Mouse (Mus musculus) heart, adult 2 months (tissue): ENCODE results near the gene Cldn12. TPM values are rescaled to one million over a fixed set of nuclear protein-coding genes. Genes with fewer than 3 reads are reported as not detected.
A peak's percentile ranks its signal among the peaks of the same experiment; 100 is the strongest.

ENCODE experiments used
- DNase-seq, 2 experiments: peaks; one replicate each; pipeline ENCODE4 v3.0.0; 2021
- H3K27ac ChIP-seq: fragments of 200-600 bp; 2 replicates; pipeline ENCODE4 v1.8.1; 2022
- H3K27me3 ChIP-seq: fragments of 200-500 bp; 2 replicates; pipeline ENCODE4 v1.6.1; 2012; ENCODE audit warnings: mild to moderate bottlenecking, low read length, inconsistent platforms, mixed read lengths; ENCODE audit not compliant: control insufficient read depth, insufficient read depth
- H3K36me3 ChIP-seq: fragments of 200-500 bp; 2 replicates; pipeline ENCODE4 v1.6.1; 2012; ENCODE audit warnings: low read length, inconsistent platforms; ENCODE audit not compliant: control insufficient read depth, insufficient read depth
- H3K4me1 ChIP-seq: fragments of 200-500 bp; 2 replicates; pipeline ENCODE4 v1.6.1; 2011; ENCODE audit warnings: low read length; ENCODE audit not compliant: control insufficient read depth, insufficient read depth
- H3K4me3 ChIP-seq: fragments of 200-600 bp; 2 replicates; pipeline ENCODE4 v1.8.1; 2022
- H3K79me2 ChIP-seq: fragments of 200-500 bp; replicated peaks from 2 replicates; pipeline ENCODE4 v1.6.1; 2012; ENCODE audit warnings: mild to moderate bottlenecking, inconsistent platforms, low read length, moderate library complexity, mixed read lengths; ENCODE audit not compliant: control insufficient read depth, insufficient read depth
- H3K9ac ChIP-seq: fragments of 200-500 bp; 2 replicates; pipeline ENCODE4 v1.6.1; 2012; ENCODE audit warnings: low read depth, mild to moderate bottlenecking, control low read depth, inconsistent platforms, low read length, mixed read lengths
- CTCF ChIP-seq: fragments of 200-600 bp; IDR thresholded peaks from 2 replicates; pipeline ENCODE4 v1.8.1; 2022; ENCODE audit warnings: antibody characterized with exemption, mild to moderate bottlenecking, moderate library complexity
- EP300 ChIP-seq: fragments of 200-500 bp; IDR thresholded peaks from 2 replicates; pipeline ENCODE4 v1.6.1; 2011; ENCODE audit warnings: low read depth, low read length, control low read depth; ENCODE audit not compliant: insufficient read depth
- POLR2A ChIP-seq: fragments of 200-500 bp; IDR thresholded peaks from 2 replicates; pipeline ENCODE4 v1.6.1; 2011; ENCODE audit warnings: mild to moderate bottlenecking, low read depth, low read length, control low read depth; ENCODE audit not compliant: insufficient read depth
- WGBS: fragments of 180-500 bp; shearing (Covaris S2); methylation state at CpG from one replicate; pipeline ENCODE4 v1.1.7; 2018; 5-methylcytosine and 5-hydroxymethylcytosine counted together
- intact Hi-C: fragments of 180-260 bp; cut with DNase I; formaldehyde crosslinking; loops from one replicate; pipeline ENCODE4 v1.15.1; 2025
- polyA plus RNA-seq: library from polyadenylated mRNA; depleted of rRNA; stranded (reverse); fragments of >200 nt; gene quantifications from 2 replicates; pipeline ENCODE4 v1.2.3, GENCODE M21; 2012; rRNA removed
- total RNA-seq, 2 experiments: library from RNA; stranded (reverse); gene quantifications; 2 replicates each; pipeline ENCODE4 v1.2.3; 2021

Cldn12 gene
- total and polyA plus RNA-seq, 3 experiments = 14.6 to 23.4 (median 15.6) TPM

DNA sequence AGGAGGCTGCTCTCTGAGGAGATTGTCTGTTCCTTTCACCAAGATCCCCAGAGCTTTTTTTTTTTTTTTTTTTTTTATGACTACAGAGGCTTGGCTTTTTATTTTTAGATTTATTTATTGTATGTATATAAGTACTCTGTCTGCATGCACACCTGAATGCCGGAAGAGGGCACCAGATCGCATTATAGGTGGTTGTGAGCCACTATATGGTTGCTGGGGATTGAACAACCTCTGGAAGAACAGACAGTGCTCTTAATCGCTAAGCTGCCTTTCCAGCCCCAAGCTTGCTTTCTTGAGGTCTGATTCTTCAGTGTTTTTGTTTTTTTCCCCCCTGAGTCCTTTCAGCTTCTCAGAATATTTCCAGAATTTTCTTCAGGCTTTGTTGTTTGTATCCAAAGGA is 28.7 kb downstream of the Cldn12 start:
- WGBS = 62% methylated on average over 3 of the region's 3 CpGs
- intact Hi-C loops = loop anchor here (10.0 kb wide), 1 partner anchor 101 kb away; no protein-coding TSS in a partner anchor
- no peak overlapping the region for H3K4me3 ChIP-seq
- H3K79me2 ChIP-seq = no peaks in the 10 kb centered on the region
- H3K36me3 ChIP-seq = no peaks in the 10 kb centered on the region; the same call in 1 of the 2 replicates
- no peak overlapping the region for H3K9ac ChIP-seq
- no peaks in the 10 kb centered on the region for H3K27me3 ChIP-seq
- no peak for DNase-seq
- H3K4me1 ChIP-seq = no peaks in the 10 kb centered on the region
- TF ChIP-seq POLR2A (no peak), CTCF (no peak), EP300 (no peak)
- no peak overlapping the region for H3K27ac ChIP-seq

DNA sequence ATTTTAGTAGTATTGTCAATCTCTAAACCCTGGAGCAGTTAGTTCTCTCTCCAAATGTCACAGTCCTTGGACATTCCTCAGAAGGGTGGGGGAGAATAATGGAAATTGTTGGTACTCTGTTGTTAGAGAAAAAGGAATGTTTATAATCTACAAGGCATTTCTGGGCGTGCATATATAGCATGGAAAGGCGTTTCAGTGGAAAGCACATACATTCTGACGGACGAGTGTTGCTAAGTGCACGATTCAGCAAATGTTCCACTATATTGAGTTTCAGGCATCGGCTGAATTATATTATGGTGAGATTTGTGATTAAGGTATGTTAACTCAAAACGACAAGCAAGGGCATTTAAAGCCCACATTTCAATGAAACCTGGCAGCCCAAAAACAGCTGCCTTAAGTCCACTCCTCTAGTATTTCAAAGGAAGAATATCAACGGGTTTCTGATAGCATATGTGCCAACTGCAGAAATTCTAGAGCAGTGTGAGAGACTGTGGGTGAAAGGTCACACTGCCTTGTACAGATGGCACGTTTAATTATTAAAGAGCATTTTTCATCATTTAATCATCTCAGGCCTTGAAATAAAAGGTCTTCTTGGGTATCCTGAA is 31.4 kb downstream of the Cldn12 start:
- Histone ChIP-seq H3K4me1 (no peaks in the 10 kb centered on the region), H3K36me3 (no peaks in the 10 kb centered on the region; the same call in 1 of the 2 replicates), H3K4me3 (no peak overlapping the region), H3K9ac (no peak overlapping the region), H3K79me2 (no peaks in the 10 kb centered on the region), H3K27ac (no peak overlapping the region), H3K27me3 (no peaks in the 10 kb centered on the region)
- WGBS = 60% methylated on average over 9 of the region's 9 CpGs
- DNase-seq = no peak
- intact Hi-C loops = loop anchor here (5.0 to 10.0 kb wide), 2 partner anchors 99 to 216 kb away; no protein-coding TSS in a partner anchor
- TF ChIP-seq EP300 = no peak
- no peak for TF ChIP-seq POLR2A
- TF ChIP-seq CTCF = no peak

DNA sequence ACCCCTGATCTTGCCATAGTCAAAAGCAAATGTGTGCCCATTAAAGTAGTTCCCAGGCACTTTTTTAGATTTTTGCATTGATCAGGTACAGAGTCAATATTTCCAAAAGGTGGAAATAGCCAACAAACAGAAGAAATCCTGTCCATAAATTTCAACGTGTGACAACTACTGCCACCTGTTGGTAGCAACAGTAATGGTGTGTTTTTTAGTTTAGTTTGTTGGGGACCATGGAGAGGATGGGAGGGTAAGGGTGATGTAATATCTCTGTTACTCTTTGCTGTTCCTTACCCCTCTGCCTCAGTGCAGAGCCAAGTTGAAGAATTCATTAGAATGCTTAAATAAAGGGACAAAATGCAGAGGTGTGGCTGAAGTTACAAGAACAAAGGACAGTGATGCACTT is 33.1 kb downstream of the Cldn12 start:
- H3K27ac ChIP-seq = no peak overlapping the region
- 0% methylated on average over 1 of the region's 1 CpGs for WGBS
- H3K36me3 ChIP-seq = no peaks in the 10 kb centered on the region; the same call in 1 of the 2 replicates
- no peaks in the 10 kb centered on the region for H3K27me3 ChIP-seq
- no peak for DNase-seq
- no peaks in the 10 kb centered on the region for H3K79me2 ChIP-seq
- TF ChIP-seq CTCF (peak; percentile 83), POLR2A (no peak)
- intact Hi-C loops = loop anchor here (1.0 to 10.0 kb wide), 3 partner anchors 97 to 519 kb away; no protein-coding TSS in a partner anchor
- no peaks in the 10 kb centered on the region for H3K4me1 ChIP-seq
- no peak overlapping the region for H3K9ac ChIP-seq
- H3K4me3 ChIP-seq = no peak overlapping the region

DNA sequence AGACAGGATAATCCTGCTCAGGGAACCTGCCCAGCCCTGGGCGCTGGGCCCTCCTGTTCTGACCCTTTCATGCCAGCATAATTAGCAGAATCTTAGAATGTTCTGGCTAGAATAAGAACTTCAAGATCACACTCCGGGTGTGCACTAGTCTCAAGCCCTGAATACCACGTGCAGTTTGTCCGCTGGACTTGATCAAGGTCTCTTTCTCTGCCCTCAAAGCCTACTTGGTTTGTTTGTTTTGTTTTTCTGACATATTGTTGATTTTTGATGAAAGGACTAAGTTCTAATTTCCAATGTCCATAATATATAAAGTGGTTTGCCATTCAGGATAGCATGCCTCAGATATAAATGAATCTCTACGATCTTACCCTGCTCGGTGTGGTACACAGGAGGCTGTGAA is 35.7 kb downstream of the Cldn12 start, which contains the start of gene 1700015F17Rik:
Gene 1700015F17Rik, minus strand, starts transcription at position 101 of the 400 bp plus-strand sequence.
- H3K4me1 ChIP-seq = no peaks in the 10 kb centered on the region
- TF ChIP-seq POLR2A (no peak), CTCF (no peak), EP300 (no peak)

DNA sequence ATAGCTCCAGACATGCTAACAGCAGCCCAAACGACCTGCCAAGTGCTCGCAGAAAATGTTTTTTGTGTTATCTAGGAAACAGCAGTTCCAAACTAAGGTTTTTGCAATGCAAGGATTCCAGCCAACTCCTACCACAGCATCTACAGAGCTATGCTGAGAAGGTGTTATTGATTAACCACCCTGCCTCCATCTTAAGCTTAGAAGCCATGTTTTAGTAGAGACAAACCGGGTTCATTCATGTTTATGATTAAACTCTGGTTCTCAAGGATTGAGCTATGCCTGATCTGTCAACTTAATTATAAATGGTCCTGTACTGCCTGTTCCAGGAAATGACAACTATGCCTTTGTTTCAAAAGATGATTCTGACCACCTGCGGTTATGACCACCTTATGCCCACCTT is 38.6 kb downstream of the Cldn12 start:
- Histone ChIP-seq H3K9ac (no peak overlapping the region), H3K4me1 (no peaks in the 10 kb centered on the region), H3K36me3 (no peaks in the 10 kb centered on the region), H3K27ac (no peak overlapping the region), H3K27me3 (no peaks in the 10 kb centered on the region), H3K79me2 (no peaks in the 10 kb centered on the region), H3K4me3 (no peak overlapping the region)
- intact Hi-C loops = no loop called here
- 70% methylated on average over 4 of the region's 4 CpGs for WGBS
- TF ChIP-seq CTCF = no peak
- no peak for TF ChIP-seq EP300
- TF ChIP-seq POLR2A = no peak
- no peak for DNase-seq

More for the DNA sequence above, 35.7 kb downstream of the Cldn12 start, which contains the start of gene 1700015F17Rik:
- no peak within 1 kb of the TSS for H3K27ac ChIP-seq
- intact Hi-C loops = no loop called here
- H3K9ac ChIP-seq = no peak within 1 kb of the TSS
- H3K79me2 ChIP-seq = no peaks in the 10 kb centered on the region
- H3K4me3 ChIP-seq = no peak within 1 kb of the TSS
- no peaks in the 10 kb centered on the region; the same call in 1 of the 2 replicates for H3K36me3 ChIP-seq
- WGBS = 91% methylated on average over 6 of the region's 6 CpGs
- no peaks in the 10 kb centered on the region for H3K27me3 ChIP-seq
- no peak for DNase-seq

DNA sequence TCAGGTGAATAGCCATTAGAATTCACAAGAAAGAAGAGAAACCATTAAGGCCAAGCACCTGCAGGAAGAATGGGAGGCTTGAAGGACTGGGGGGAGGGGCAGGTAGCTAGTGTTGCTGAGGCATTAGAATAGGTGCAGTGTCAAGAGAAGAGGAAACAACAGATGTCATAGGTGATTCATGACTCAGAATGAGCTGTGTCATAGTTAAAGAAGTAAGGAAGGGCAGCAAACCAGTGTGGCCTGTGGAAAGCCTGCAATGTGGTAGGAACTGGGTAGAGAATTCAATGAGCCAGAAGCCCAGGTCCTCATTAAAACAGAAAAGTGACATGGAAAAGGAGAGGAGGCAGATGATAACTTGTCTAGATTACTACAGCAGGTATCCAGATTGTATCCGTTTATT is 49.5 kb downstream of the Cldn12 start:
- WGBS = 63% methylated on average over 1 of the region's 1 CpGs
- H3K4me3 ChIP-seq = no peak overlapping the region
- H3K36me3 ChIP-seq = no peaks in the 10 kb centered on the region
- no peak overlapping the region for H3K27ac ChIP-seq
- TF ChIP-seq EP300 (no peak), POLR2A (no peak), CTCF (no peak)
- DNase-seq = no peak
- intact Hi-C loops = no loop called here
- H3K79me2 ChIP-seq = no peaks in the 10 kb centered on the region
- H3K9ac ChIP-seq = no peak overlapping the region
- no peaks in the 10 kb centered on the region for H3K4me1 ChIP-seq
- H3K27me3 ChIP-seq = no peaks in the 10 kb centered on the region

Other genes starting within 250 kb of the Cldn12 start
- 1 to 10 TPM; 7.6 to 8.1 TPM for gene Cdk14, start 94.6 kb downstream of the Cldn12 start, total RNA-seq
- 2.7 and 3.6 TPM in 2 replicates for gene Cdk14, start 94.6 kb downstream of the Cldn12 start, polyA plus RNA-seq
- not detected for gene 1700015F17Rik, start 35.8 kb downstream of the Cldn12 start, total RNA-seq
- not detected in 2 replicates for gene 1700015F17Rik, start 35.8 kb downstream of the Cldn12 start, polyA plus RNA-seq
- gene Gtpbp10, start 44.6 kb upstream of the Cldn12 start, total RNA-seq = 10 to 100 TPM in 1 of 2 experiments, 1 to 10 TPM in 1; 9.6 to 11.4 TPM
- gene Gtpbp10, start 44.6 kb upstream of the Cldn12 start, polyA plus RNA-seq = 4.3 and 9.8 TPM in 2 replicates
- not detected for gene Gm8773, start 58.8 kb upstream of the Cldn12 start, total RNA-seq
- 0.08 TPM in 1 of 2 replicates, not detected in the other for gene Gm8773, start 58.8 kb upstream of the Cldn12 start, polyA plus RNA-seq
- under 1 TPM; 0.37 to 0.89 TPM for gene Cfap69, start 149.3 kb upstream of the Cldn12 start, total RNA-seq
- gene Cfap69, start 149.3 kb upstream of the Cldn12 start, polyA plus RNA-seq = 0.49 and 0.50 TPM in 2 replicates
- under 1 TPM; 0.44 to 0.52 TPM for gene Steap2, start 179.6 kb upstream of the Cldn12 start, total RNA-seq
- gene Steap2, start 179.6 kb upstream of the Cldn12 start, polyA plus RNA-seq = 1.00 and 1.2 TPM in 2 replicates
- gene Steap1, start 234.4 kb upstream of the Cldn12 start, total RNA-seq = not detected
- gene Steap1, start 234.4 kb upstream of the Cldn12 start, polyA plus RNA-seq = 0.33 TPM in 1 of 2 replicates, not detected in the other